Mouse (Mus musculus): ENCODE measurements around the gene Plxna3. TPM values are rescaled to one million over a fixed set of nuclear protein-coding genes. Genes with fewer than 3 reads are reported as not detected.
"Not testable (repeated sequence)": the region's sequence is repeated elsewhere in the genome, so short reads cannot be mapped to it uniquely, and the experiment has no call there.

The Plxna3 gene
- polyA plus RNA-seq, 1 experiment from 2014 or later, result 7.3 TPM

- WGBS, result 22% methylated on average over 59 of the region's 59 CpGs
- Histone ChIP-seq H3K9me3 (no peaks in the 10 kb centered on the region), H3K4me3 (replicated peaks) (peak within 1 kb of the TSS; percentile 59), H3K27ac (peak within 1 kb of the TSS; percentile 80), H3K9ac (peak within 1 kb of the TSS; percentile 69), H3K36me3 (no peaks in the 10 kb centered on the region), H3K4me2 (replicated peaks) (peak within 1 kb of the TSS; percentile 69), H3K27me3 (replicated peaks) (no peaks in the 10 kb centered on the region), H3K4me1 (replicated peaks) (no peaks in the 10 kb centered on the region)
- ATAC-seq, result peak; percentile 98
Measured at GRCm38 (mm10) chrX:74312540-74313464, 16.1 kb upstream of the Plxna3 start, which contains the start of gene Fam50a. TSS of gene Fam50a (plus strand) at chrX:74313033.

- peak overlapping the region; percentile 44 for H3K4me3 ChIP-seq (replicated peaks)
- no peak overlapping the region for H3K27ac ChIP-seq
- ATAC-seq, result peak; percentile 52
- H3K9me3 ChIP-seq, result no peaks in the 10 kb centered on the region
- peak overlapping the region; percentile 56 for H3K9ac ChIP-seq
- peak overlapping the region; percentile 62 for H3K4me2 ChIP-seq (replicated peaks)
- peaks cover 11% of the 10 kb centered on the region; the same call in 1 of the 2 replicates for H3K4me1 ChIP-seq (replicated peaks)
- H3K36me3 ChIP-seq, result no peaks in the 10 kb centered on the region
- 22% methylated on average over 10 of the region's 10 CpGs for WGBS
- no peaks in the 10 kb centered on the region for H3K27me3 ChIP-seq (replicated peaks)
Measured at GRCm38 (mm10) chrX:74329215-74329671, 377 bp downstream of the Plxna3 start.

- Histone ChIP-seq H3K27me3 (replicated peaks) (no peaks in the 10 kb centered on the region), H3K36me3 (no peaks in the 10 kb centered on the region)
- WGBS, result 30% methylated on average over 2 of the region's 2 CpGs
Measured at GRCm38 (mm10) chrX:74330166-74330930, 1.5 kb downstream of the Plxna3 start.

DNA sequence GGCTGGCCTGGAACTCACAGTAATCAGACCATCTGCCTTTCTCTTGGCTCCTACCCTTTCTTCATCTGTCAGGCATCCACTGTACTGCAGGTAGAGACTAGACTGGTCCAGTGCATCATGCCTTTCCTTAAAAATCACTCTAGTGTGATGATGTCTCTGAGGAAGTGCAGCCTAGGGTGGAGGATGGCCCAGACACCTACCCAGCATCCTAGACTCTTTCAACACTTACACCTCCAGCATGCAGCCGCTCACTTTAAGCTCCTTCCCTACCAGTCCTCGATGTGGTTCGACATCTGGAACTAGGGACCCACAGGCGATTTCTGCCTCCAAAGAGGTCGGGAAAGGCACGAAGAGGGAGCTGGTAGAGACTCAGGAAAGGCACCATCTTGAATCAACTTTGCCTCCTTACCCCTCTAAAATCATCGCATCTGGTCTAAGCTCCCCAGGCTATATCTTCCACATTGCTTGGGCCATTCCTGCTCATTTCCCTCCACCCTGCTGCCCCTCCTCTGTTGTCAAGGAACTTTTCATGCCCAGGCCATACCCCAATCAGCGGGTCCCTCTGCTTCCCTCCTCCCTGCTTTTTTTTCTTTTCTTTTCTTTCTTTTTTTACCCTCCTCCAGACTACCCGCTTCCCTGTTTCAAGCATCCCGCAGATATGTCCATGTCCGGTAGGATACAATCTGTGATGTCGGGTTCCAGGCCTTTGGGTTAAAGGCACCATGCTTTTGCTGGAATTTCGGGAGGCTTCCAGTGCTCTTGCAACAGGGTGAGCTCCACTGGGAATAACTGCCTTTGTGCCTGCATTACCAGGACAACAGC lies 24.0 kb downstream of the Plxna3 start:
- peak overlapping the region; percentile 48 for H3K9ac ChIP-seq
- no peak overlapping the region for H3K27ac ChIP-seq
- no peaks in the 10 kb centered on the region for H3K4me1 ChIP-seq (replicated peaks)
- no peaks in the 10 kb centered on the region for H3K36me3 ChIP-seq
- ATAC-seq, result peak; percentile 65
- H3K4me3 ChIP-seq (replicated peaks), result peak overlapping the region; percentile 42
- H3K4me2 ChIP-seq (replicated peaks), result peak overlapping the region; percentile 64
- H3K27me3 ChIP-seq (replicated peaks), result no peaks in the 10 kb centered on the region
- 24% methylated on average over 13 of the region's 13 CpGs for WGBS
- H3K9me3 ChIP-seq, result no peaks in the 10 kb centered on the region

More at GRCm38 (mm10) chrX:74330166-74330930, 1.5 kb downstream of the Plxna3 start:
- no peaks in the 10 kb centered on the region for H3K9me3 ChIP-seq
- no peak overlapping the region; the same call in 1 of the 2 replicates for H3K4me3 ChIP-seq (replicated peaks)
- H3K4me2 ChIP-seq (replicated peaks), result peak overlapping the region; percentile 62
- ATAC-seq, result no peak
- H3K4me1 ChIP-seq (replicated peaks), result peaks cover 11% of the 10 kb centered on the region; the same call in 1 of the 2 replicates
- H3K27ac ChIP-seq, result no peak overlapping the region
- no peak overlapping the region; the same call in 1 of the 2 replicates for H3K9ac ChIP-seq

DNA sequence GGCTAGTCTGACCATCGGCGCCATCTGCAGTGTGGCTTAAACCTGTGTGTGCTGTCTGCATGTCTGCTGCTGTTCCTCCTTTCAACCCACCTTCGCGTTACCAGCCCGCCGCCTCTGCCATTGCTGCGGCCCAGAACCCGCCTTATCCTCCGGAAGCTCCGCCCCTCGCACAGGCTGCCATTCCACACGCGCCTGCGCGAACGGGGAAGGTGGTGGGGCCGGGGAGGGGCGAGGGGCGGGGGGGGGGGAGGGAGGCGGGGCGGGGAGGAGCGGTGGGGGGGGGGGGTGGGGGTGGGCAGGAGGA lies 24.6 kb downstream of the Plxna3 start, which contains the start of gene Lage3:
Gene Lage3 (minus strand): TSS at position 152 of the 304 bp plus-strand sequence.
- H3K4me3 ChIP-seq (replicated peaks), result peak within 1 kb of the TSS; percentile 42
- no peaks in the 10 kb centered on the region for H3K36me3 ChIP-seq
- 16% methylated on average over 12 of the region's 22 CpGs for WGBS
- H3K9ac ChIP-seq, result peak within 1 kb of the TSS; percentile 48
- no peaks in the 10 kb centered on the region for H3K9me3 ChIP-seq
- no peaks in the 10 kb centered on the region for H3K4me1 ChIP-seq (replicated peaks)
- no peak within 1 kb of the TSS for H3K27ac ChIP-seq
- peak; percentile 88 for ATAC-seq
- no peaks in the 10 kb centered on the region for H3K27me3 ChIP-seq (replicated peaks)
- H3K4me2 ChIP-seq (replicated peaks), result peak within 1 kb of the TSS; percentile 64

DNA sequence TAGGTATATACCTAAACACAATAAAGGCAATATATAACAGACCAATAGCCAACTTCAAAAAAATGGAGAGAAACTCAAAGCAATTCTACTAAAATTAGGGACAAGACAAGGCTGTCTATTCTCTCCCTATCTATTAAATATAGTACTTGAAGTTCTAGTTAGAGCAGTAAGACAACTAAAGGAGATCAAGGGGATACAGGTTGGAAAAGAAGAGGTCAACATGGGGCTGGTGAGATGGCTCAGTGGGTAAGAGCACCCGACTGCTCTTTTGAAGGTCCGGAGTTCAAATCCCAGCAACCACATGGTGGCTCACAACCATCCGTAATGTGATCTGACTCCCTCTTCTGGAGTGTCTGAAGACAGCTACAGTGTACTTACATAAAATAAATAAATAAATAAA lies 28.2 kb downstream of the Plxna3 start:
- not testable (repeated sequence) for H3K36me3 ChIP-seq; H3K4me2 ChIP-seq (replicated peaks); H3K9ac ChIP-seq; H3K4me1 ChIP-seq (replicated peaks); H3K27ac ChIP-seq; H3K9me3 ChIP-seq; H3K4me3 ChIP-seq (replicated peaks); ATAC-seq; H3K27me3 ChIP-seq (replicated peaks)
- 91% methylated on average over 3 of the region's 3 CpGs for WGBS

DNA sequence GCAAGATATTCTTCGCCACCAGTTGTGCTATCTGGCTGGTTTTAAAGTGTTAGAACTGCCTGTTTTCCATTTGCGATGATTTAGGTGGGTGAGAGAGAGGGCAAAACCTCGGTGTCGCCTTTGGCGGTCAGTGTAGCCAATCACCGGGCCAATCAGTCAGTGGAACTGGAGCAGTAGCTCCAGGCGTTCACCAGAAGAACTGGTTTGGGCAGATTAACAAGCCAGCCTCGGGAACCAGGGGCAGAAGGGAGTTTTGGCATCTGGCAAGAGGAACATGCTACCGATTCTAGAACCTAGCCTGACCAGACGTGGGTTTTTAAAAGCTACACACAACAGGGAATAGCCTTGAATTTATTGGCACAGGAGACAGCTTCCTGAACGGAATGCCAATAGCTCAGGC lies 30.3 kb downstream of the Plxna3 start:
- no peaks in the 10 kb centered on the region for H3K36me3 ChIP-seq
- no peak for ATAC-seq
- H3K4me1 ChIP-seq (replicated peaks), result no peaks in the 10 kb centered on the region
- no peak overlapping the region for H3K9ac ChIP-seq
- 35% methylated on average over 11 of the region's 11 CpGs for WGBS
- H3K4me2 ChIP-seq (replicated peaks), result no peak overlapping the region
- H3K27ac ChIP-seq, result no peak overlapping the region
- no peak overlapping the region for H3K4me3 ChIP-seq (replicated peaks)
- H3K27me3 ChIP-seq (replicated peaks), result no peaks in the 10 kb centered on the region
- H3K9me3 ChIP-seq, result no peaks in the 10 kb centered on the region

GRCm38 (mm10) chrX:74367512-74367911 lies 38.6 kb downstream of the Plxna3 start:
- ATAC-seq, result no peak
- no peaks in the 10 kb centered on the region for H3K4me1 ChIP-seq (replicated peaks)
- H3K36me3 ChIP-seq, result no peaks in the 10 kb centered on the region
- peak overlapping the region; percentile 55 for H3K4me3 ChIP-seq (replicated peaks)
- H3K27ac ChIP-seq, result no peak overlapping the region
- peak overlapping the region; percentile 57 for H3K4me2 ChIP-seq (replicated peaks)
- no peaks in the 10 kb centered on the region for H3K9me3 ChIP-seq
- H3K9ac ChIP-seq, result peak overlapping the region; percentile 68
- WGBS, result 57% methylated on average over 10 of the region's 10 CpGs
- H3K27me3 ChIP-seq (replicated peaks), result no peaks in the 10 kb centered on the region

DNA sequence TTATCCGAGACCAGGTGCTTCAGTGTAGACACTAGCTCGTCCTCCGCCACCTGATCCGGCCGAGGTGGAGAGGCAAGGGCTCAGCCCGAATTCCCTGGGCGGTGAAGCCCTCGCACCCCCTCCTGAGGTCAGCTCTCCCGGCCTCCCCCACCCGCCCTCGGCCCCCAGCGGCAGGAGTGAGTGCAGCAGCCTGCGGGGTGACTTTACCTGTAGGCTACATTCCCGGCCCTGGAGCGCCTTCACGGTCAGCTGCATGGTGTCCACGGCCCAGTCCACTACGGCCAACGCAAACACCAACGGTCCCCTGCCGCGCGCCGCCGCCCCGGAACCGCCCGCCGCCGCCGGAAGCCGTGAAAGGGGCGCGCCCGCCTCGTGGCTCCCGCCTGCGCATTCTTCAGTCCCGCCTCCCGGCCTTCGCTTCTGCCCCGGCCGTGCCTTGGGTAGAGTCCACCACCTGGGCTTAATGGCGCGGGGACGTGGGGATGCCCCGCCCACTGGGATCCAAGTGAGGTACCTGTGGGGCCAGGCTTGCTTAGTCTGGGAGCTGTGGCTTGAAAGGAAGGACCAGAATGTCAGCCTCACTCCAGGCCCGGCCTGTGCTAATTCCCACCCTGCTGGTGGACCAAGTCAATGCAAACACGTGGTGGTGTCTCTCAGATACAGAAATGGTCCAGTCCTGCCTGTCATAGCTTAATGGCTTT lies 39.5 kb downstream of the Plxna3 start:
- peak overlapping the region; percentile 55 for H3K4me3 ChIP-seq (replicated peaks)
- peak overlapping the region; percentile 57 for H3K4me2 ChIP-seq (replicated peaks)
- H3K4me1 ChIP-seq (replicated peaks), result no peaks in the 10 kb centered on the region
- H3K36me3 ChIP-seq, result no peaks in the 10 kb centered on the region
- ATAC-seq, result peak; percentile 88
- 16% methylated on average over 47 of the region's 49 CpGs for WGBS
- peak overlapping the region; percentile 68 for H3K9ac ChIP-seq
- H3K27me3 ChIP-seq (replicated peaks), result no peaks in the 10 kb centered on the region
- no peaks in the 10 kb centered on the region for H3K9me3 ChIP-seq
- H3K27ac ChIP-seq, result peak overlapping the region; percentile 39

DNA sequence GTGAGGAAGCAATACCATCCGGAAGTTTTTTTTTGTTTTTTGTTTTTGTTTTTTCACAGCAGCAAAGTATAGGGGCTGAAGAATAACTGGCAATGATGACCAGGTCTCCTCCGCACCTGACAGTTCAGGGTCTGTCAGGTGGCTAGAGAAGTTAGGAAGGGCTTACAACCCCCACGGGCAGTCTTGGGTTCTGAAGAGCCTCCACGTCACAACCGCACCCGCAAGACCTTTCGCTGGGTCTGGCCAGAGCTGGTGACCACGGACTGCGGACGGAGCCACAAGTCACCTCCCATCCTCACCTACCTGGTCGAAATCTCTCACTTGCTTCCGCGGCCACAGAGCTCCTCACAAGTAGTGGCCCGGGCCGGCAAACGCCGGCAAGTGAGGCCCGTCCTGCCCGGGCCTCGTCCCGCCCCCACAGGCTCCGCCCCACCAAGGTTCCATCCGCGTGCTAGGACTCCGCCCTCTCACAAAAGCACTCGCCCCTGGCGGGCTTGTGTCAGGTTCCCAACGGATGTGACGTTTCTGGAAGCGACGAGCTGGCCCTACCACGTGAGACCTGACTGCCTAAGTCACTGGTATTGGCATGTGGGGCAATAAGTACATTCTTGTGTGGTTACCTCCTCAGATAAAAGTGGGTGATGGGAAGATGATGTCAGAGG lies 44.2 kb downstream of the Plxna3 start, which contains the start of the genes Ubl4a and Slc10a3:
Gene Ubl4a (minus strand): TSS at position 331 of the 662 bp plus-strand sequence.
Gene Slc10a3 (minus strand): TSS at position 462 of the 662 bp plus-strand sequence.
- Histone ChIP-seq H3K4me1 (replicated peaks) (no peaks in the 10 kb centered on the region), H3K9me3 (no peaks in the 10 kb centered on the region), H3K36me3 (no peaks in the 10 kb centered on the region), H3K27ac (no peak within 1 kb of the TSS), H3K4me2 (replicated peaks) (peak within 1 kb of the TSS; percentile 64), H3K9ac (peak within 1 kb of the TSS; percentile 51), H3K4me3 (replicated peaks) (peak within 1 kb of the TSS; percentile 45), H3K27me3 (replicated peaks) (no peaks in the 10 kb centered on the region)
- ATAC-seq, result peak; percentile 92
- 26% methylated on average over 32 of the region's 32 CpGs for WGBS

DNA sequence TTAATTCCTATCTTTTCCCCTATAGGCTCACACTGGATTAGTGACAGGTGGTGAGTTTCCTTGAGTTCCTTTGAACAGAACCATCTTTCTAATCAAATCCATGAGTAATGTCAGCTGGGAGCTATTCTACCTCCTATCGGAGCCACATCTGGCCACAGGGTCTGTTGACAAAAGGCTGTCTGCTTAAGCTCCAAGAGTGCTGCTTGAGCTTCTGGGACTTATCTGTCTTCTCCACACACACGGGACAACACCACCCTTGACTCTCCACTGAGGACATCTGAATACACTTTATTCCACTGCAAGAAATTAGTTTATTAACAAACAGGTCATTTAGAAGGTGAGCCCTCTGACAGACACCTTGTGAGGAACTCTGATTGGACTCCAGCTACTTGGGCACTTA lies 55.6 kb downstream of the Plxna3 start:
- no peak overlapping the region for H3K27ac ChIP-seq
- H3K4me2 ChIP-seq (replicated peaks), result no peak overlapping the region
- H3K27me3 ChIP-seq (replicated peaks), result no peaks in the 10 kb centered on the region
- no peaks in the 10 kb centered on the region for H3K9me3 ChIP-seq
- no peaks in the 10 kb centered on the region for H3K36me3 ChIP-seq
- 79% methylated on average over 2 of the region's 2 CpGs for WGBS
- H3K4me3 ChIP-seq (replicated peaks), result no peak overlapping the region
- H3K4me1 ChIP-seq (replicated peaks), result no peaks in the 10 kb centered on the region
- no peak for ATAC-seq
- no peak overlapping the region for H3K9ac ChIP-seq
